Mouse (Mus musculus): ENCODE results near the gene Bdkrb2.
A peak's percentile ranks its signal among the peaks of the same experiment; 100 is the strongest.

The Bdkrb2 gene

DNA sequence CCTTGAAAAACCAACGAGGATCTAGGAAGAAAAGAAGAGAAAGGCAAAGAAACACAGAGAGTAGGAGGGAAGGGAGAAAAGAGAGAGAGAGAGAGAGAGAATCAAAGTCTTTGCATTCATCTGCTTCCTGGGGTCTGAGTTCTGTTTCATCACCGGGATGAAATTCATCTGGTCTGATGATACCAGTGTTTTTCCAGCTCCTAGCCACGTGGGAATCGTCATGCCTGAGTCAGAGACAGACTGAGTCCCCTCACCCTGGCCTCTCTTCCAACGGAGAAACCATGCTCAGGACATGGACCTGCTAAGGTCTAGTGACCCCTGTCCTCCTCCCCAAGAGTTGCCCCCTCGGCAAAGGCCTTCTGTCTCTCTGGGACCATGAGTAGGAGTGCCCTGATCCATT lies 16.5 kb upstream of the Bdkrb2 start:
- no peak for DNase-seq (ENCODE audit: low spot score in 2 of 2)

DNA sequence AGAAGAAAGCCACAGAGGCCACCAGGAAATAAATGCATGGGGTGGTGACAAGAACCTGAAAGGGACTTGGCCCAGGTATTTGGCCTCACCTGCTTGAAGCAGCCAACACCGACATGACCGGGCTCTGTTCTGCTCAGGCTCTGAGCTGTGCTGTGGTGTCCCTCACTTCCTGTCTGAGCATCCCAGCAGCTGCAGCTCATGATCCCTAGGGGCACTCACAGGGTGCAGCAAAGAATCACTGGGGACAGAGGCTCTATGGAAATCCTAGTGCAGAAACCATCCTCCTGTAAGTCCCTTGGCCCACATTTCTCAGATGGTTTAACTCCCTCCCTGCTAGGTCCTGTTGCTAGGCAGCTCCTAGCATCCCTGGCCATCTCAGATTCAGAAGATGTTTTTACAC lies 15.9 kb upstream of the Bdkrb2 start:
- no peak for DNase-seq (ENCODE audit: low spot score in 2 of 2)

DNA sequence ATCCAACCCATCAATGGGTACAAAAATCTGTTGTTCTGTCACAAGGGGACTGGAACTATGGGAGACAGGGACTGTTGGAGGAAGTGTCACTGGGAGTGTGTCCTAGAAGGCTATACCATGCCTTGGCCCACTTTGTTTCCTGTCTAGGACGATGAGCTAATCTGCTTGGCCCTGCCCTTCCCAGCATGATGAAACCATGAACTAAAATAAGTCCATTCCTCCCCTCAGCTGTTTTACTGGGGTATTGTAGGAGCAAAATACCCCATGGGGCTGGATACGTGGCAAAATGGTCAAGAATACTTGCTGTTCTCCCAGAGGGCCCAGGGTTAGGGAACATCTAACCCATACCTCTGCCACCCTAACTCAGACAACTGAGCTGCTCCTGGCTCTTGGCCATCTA lies 15.0 kb upstream of the Bdkrb2 start:
- no peak for DNase-seq (ENCODE audit: low spot score in 2 of 2)

DNA sequence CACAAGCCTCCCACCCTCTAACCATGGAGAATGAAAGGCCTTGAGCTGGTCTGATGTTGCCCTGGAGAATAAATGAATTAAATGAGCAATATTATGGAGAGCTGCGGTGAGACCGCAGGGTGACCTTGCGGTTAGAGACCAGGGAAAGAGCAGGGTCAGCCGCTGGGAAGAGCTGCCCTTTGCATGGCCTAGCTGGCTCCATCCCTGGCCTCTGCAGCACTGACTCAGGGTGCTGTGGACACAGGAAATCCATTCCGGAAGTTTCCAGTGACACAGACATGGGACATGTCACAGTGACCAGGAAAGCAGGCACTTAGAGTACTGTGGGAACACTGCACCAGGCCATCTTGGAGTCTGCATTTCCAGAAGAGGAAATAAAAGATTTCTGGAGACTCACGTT lies 14.1 kb upstream of the Bdkrb2 start:
- DNase-seq (ENCODE audit: low spot score in 2 of 2) = no peak

DNA sequence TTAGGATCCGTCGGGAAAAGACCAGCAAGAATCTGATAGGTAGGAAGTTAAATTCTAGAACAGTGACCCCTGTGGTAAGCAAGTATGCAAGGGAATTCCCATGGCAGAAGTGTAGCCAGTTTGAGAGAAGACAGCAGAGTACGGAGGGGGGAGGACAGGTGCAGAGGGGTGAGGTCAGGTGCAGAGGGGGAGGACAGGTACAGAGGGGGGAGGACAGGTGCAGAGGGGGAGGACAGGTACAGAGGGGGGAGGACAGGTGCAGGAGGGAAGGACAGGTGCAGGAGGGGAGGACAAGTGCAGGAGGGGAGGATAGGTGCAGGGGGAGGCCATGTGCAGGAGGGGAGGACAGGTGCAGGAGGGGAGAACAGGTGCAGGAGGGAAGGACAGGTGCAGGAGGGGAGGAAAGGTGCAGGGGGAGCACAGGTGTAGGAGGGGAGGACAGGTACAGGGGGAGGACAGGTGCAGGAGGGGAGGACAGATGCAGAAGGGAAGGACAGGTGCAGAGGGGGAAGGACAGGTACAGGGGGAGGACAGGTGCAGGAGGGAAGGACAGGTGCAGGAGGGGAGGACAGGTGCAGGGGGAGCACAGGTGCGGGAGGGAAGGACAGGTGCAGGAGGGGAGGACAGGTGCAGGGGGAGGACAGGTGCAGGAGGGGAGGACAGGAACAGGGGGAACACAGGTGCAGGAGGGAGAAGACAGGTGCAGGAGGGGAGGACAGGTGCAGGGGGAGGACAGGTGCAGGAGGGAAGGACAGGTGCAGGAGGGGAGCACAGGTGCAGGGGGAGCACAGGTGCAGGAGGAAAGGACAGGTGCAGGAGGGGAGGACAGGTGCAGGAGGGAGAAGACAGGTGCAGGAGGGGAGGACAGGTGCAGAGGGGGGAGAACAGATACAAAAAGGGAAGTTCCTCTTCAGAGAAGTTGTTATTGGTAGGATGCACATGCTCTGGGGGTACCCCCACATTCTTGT lies 12.9 kb upstream of the Bdkrb2 start:
- no peak for DNase-seq (ENCODE audit: low spot score in 2 of 2)

DNA sequence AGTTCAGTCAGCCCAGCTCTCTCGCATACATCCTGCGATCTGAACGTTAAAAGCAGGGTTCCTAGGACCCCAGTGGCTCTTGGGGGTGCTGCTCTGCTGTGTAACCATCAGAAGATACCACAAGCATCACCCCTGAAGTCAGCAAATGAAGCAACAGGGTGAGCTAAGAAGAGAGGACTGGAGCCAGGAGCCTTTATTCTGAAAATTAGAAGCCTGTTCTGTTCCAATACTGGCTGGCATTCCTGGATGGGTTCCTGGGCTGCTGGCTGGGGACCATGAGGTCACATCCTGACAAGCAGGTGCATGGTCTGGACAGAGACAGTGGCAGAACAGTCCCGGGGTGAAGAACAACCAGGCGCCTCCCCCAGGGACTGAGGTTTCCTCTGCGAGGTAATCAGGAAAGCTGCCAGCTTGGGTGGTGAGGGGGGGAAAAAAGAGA lies 11.5 kb upstream of the Bdkrb2 start:
- no peak for DNase-seq (ENCODE audit: low spot score in 2 of 2)

DNA sequence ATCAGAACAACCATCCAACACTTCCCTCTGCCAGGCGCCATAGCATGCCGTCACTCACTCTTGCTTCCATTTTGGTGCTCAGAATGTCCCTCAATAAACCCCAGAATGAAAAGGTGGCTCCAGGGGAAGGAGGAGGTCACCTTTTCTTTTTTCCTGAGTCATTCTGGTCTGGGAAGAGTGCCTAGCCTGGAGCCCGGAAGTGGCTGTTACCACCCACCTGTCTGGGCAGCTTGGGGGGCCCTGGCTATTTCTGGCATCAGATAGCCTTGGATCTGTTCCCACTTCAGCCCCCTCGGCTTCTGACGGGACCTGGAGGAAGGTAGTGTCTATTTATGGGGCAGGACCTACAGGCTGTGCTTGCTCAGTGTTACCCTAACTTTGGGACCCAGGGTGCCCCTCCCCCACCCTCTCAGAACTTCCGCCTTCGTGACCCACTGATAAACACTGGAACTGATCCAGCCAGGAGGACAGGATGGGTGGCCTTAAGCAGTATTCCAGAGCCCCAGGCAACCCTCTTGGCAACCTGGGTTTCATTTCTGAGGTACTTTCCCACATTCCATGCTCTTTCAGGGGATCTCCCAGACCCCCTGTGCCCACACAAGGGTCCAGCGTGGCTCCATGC lies 8.8 kb upstream of the Bdkrb2 start:
- no peak for DNase-seq (ENCODE audit: low spot score in 2 of 2)

DNA sequence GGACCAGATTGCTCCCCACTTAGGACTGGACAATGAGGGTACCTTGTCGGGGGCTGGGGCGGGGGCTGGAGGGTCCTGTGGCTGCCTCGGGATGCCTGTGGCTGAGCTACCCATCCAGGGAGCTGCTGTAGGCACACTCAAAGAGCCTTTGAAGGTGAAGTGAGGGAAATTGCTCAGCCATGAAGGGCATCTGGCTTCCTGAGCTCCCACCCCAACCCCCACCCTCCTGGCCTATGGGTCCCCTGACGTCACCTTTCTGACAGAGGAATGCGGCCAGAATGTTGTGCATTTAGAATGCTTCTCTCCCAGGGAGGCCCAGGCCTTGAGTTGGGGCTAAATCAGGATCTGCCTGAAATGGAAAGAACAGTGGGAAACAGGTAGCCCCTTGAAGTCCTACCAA lies 7.9 kb upstream of the Bdkrb2 start:
- DNase-seq (ENCODE audit: low spot score in 2 of 2) = no peak

DNA sequence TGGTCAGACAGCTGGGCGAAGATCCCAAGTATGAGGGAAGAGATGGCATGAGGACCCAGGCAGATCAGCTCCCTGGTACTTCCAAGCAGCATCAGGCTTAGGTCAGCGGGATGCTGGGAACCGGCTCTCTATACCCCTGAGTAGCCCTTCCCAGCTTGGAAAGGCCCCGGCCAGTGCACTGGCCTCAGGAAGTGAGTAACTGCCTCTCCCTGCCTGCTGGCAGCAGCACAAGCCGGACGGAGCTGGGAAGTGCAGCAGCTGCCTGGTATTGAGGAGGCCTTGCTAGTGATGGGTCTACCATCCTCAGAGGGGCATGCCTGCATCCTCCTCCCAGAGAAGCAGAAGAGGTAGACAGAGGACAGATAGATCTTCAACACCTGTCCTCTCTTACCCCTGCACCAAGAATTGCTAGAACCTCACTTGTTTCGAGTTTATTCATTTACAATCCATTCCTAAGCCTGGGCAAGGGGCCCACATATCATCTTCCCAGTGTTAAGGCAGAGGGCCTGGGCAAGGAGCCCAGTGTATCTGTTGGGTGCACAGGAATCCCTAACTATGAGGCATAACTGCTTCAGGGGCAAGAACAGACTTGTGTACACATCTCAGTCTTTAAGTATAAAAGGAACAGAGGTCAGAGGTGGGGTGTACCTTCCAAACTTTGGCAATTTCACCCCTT lies 5.6 kb upstream of the Bdkrb2 start:
- no peak for DNase-seq (ENCODE audit: low spot score in 2 of 2)

DNA sequence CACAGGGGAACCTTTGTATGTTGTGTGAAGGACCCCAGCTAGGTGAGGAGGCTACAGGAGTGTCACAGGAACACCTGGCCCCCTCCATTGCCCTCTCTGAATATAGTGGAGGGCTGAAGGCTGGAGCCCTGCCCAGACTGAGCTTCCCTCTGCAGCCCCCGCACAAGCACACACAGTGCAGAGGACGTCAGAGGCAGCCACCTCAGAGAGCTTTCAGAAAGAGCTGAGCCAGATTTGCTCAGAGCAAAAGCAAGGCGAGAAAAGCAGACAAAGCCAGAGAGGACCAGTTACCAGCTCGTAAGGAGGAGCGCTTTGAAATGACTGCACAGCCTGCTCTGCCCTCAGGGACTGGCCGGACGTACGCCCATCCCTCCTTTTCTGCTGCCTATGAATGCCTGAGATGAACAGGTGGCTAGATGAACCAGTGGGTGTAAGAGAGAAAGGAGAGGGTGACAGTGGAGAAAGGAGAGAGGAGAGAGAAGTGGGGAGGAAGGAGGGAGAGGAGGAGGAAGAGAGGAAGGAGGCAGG lies 2.0 kb upstream of the Bdkrb2 start:
- no peak for DNase-seq (ENCODE audit: low spot score in 2 of 2)

DNA sequence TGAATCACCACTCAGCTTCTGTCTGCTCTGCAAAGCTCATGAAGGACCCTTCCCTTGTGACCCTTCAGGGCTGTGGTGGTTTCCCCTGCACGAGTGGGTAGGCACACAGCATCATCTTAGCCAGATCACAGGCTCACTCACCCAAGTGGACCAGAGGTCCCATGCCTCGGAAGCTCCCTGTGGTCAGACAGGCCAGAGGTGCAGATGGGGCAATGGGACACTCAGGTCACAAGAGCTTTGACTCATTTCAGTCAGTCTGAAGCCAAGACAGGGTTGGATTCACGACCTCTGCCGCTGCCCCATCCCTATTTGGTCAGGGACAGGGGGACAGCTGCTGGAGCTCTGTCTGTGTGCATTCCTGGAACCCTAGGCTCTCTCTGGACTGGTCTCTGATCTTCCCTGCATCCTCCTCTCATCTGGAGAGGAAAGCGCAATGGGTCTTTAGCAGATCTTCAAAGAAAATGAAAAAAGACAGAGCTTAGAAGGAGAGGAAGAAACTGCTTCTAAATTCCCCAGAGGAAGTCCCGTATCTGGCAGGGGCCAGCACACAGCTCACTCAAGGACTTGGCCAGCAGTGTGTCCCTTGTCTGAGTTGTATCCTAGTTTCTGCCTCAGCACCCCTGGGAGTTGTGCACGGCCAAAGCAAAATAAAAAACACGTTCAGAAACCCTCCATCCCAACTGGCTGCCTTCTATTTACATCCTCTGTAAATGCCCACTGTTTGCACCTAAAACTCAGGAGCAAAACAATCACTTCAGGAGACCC lies 788 bp upstream of the Bdkrb2 start:
- DNase-seq (ENCODE audit: low spot score in 2 of 2) = no peak

DNA sequence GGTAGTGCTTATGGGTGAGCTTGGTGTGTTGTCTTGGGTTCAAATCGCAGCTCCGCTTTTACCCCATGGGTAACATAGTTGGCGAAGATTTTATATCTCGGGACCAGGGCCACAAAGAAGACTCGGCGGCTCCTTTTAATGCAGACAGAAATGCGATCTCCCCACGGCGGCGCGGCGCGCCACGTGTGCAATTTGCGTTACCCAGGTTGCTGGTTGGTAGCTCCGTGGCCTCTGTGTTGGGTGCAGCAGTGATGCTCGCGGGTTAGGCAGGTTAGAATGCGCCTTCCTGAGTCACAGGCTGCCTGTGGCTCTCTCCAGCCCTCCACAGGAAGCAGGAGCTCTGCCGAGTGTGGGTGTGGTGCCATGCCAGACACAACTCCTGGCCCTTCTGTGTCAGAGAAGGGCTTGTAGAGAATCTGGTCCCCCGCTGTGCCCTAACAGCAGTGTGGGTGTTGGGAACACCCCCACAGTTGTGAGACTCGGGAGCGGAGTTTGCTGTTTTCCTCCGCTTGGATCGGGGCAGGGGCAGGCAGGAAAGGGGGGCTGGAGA lies 775 bp downstream of the Bdkrb2 start:
- DNase-seq (ENCODE audit: low spot score in 2 of 2) = no peak

DNA sequence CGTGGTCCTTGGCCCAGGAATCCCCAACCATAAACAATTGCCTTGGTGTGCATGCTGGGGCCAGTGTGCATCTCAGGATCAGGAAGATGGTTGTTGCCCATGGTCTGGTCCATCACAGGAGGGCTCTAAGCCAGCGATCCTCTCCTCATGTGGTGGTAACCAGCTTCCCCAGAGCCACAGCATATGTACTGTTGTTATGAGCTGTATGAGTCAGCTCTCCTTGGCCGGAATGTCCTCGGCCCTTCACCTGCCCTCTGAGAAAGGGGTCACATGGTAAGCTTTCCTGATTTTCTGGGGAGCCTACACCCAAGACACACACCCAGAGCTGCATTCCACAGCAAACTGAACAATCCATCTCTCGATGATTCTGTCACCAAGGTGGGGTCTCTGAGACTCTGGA lies 2.2 kb downstream of the Bdkrb2 start:
- no peak for DNase-seq (ENCODE audit: low spot score in 2 of 2)

DNA sequence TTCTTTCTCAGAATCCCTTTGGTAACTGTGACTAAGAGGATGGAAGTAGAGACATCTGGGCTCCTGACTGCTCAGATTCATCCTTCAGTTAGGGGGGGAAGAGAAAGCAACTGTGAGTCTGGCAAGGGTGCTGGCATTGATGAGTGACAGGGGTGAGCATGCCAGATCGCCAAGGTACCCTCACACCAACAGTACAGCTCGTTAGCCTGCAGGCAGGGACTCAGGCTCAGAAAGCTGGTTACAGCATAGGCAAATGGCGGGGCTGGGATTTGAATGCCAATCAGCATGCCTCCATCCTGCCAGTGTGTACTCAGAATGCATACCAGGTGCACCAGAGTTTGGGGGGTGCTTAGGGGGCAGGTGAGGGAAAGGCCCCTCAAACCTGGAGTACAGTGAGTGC lies 8.8 kb downstream of the Bdkrb2 start:
- DNase-seq (ENCODE audit: low spot score in 2 of 2) = no peak

DNA sequence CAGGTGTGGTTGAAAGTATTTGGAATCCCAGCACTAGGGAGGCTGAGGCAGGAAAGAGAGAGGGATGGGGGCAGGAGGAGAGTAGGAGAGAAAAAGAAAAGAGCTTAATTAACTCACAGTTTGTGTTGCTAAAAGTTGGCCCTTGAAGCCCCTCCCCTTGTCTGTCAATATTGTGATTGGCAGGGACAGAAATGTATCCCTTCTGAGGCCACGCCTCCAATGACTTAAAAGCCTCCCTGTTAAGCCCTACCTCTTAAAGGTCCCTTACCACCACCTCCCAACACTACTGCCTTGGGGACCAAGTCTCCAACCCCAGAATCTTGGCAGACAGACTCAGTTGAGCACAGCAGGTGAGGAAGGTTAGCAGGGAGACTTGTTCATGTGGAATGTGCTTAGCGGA lies 9.6 kb downstream of the Bdkrb2 start:
- DNase-seq (ENCODE audit: low spot score in 2 of 2) = no peak

DNA sequence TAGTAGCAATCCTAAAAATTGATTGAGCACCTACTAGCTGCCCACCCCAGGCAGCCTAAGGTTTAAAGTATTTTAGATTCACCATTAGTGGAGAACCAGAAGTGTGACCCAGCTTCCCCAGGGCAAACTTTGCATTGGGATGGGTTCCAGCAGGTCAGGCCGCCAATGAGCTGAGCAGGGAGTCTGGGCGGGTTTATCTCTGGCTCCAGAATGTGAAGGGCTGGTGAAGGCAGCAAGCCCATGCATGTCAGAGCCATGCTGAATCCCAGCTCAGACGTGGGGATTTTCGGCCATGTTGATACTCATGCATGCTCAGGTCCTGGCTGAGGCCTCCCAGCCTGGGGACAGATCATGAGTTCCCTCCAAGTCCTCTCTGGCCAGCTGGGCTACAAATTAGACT lies 11.3 kb downstream of the Bdkrb2 start:
- DNase-seq (ENCODE audit: low spot score in 2 of 2) = no peak

DNA sequence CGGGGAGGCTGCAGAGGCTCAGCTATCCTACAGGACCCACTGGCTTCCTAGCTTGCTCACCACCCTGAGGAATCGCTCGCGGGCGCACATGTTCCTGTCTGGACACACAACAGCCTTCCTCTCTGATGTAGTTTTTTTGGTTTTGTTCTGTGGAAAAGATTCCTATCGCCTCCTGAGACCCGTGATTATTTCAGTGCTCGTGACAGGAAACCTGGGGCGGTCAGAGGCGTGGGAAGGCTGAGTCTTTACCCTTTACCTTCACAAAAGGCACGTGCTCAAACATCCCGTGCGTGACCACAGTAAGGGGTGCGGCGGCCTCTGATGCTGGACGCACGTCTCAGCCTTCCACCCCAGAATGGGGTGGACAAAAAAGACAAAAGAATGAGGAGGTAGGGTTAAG lies 17.5 kb downstream of the Bdkrb2 start:
- no peak for DNase-seq (ENCODE audit: low spot score in 2 of 2)

DNA sequence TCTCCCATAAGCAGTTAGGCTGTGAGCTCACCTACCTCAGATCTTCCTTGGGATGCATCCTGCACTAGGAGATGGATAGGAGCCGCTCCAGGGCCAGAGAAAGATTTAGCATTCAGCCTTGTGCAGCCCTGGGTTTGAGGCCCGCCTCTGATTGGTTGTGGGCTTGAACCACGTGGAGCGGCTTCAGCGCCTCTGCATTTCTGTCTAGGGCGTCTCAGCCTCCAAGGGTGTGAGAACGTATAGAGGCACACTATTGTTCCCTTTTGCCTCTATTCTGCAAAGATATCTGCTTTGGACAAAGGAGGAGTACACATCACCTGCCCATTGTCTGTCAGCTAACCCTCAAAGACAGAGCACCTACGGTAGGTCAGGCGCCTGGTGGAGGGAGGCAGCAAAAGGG lies 19.5 kb downstream of the Bdkrb2 start:
- no peak for DNase-seq (ENCODE audit: low spot score in 2 of 2)

DNA sequence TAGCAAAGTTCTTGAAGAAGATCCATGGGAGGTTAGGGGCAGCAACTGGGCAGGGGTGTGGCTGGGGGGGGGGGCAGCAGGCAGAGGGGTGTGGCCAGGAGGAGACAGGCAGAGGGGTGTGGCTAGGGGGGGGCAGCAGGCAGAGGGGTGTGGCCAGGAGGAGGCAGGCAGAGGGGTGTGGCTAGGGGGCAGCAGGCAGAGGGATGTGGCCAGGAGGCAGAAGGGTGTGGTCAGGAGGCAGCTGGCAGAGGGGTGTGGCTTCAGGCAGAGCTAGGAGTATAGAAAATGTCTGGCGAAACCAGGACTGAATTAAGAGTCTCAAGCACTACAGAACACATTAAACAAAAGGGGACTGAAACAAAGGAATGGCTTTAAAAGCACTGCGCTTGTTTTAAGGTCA lies 20.5 kb downstream of the Bdkrb2 start:
- DNase-seq (ENCODE audit: low spot score in 2 of 2) = no peak

DNA sequence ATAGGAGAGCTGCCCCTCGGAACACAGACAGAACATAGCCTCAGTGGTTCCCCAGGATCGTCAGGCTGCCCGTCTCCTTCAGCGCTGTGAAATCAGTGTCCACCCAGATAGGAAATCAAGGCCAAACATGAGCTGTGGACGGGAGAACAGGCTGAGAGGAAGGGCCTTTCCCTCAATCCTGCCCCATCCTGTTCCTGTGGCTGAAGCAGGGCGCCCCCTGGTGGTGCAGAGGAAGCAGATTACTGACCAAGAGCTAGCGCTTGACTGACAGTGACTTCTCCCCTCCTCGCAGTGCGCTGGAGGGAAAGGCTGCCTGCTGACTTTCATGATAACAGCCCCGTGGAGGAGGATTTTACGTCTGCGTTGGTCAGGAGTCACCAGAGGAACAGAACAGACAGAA lies 21.8 kb downstream of the Bdkrb2 start:
- peak; percentile 62 to 71 for DNase-seq (ENCODE audit: low spot score in 2 of 2)

DNA sequence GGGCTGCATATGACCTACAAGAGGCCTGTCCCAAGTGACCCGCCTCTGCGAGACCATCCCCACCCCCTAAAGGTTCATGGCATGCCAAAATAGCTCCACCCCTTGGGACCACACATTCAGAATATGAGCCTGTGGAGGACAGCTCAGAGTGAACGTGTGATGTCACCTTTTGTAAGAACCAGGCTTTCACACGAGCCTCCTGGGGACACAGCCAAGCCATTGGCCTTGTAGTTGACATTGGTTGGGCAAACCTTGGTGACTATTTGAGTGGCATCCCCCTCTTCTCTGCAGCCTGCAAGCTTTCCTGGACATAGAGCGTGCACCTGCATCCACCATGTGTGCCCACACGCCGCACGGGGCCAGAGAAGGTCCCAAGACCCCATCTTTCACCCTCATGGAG lies 24.5 kb downstream of the Bdkrb2 start:
- no peak for DNase-seq (ENCODE audit: low spot score in 2 of 2)

Data from cerebellum, postnatal 4 days (tissue).